Mouse (Mus musculus): ENCODE results near the gene Gm42421. TPM values are rescaled to one million over a fixed set of nuclear protein-coding genes. Genes with fewer than 3 reads are reported as not detected.

The Gm42421 gene
- polyA plus RNA-seq, 1 experiment from 2014 or later: 1.8 TPM

- no peaks in the 10 kb centered on the region for H3K9me3 ChIP-seq (replicated peaks; ENCODE audit: control insufficient read depth, low read length, poor library complexity, severe bottlenecking)
- no peak overlapping the region for H3K9ac ChIP-seq (ENCODE audit: low read depth, low read length)
- no peak overlapping the region for H3K4me3 ChIP-seq (ENCODE audit: low read depth, low read length)
- no peak for ATAC-seq
- H3K4me1 ChIP-seq (ENCODE audit: control insufficient read depth, insufficient read depth, low read length): 0 out of 2 replicates have a peak, but pooled peaks cover 2% of the 10 kb centered on the region
- 88% methylated on average over 6 of the region's 6 CpGs for WGBS
- H3K27me3 ChIP-seq (ENCODE audit: control insufficient read depth, insufficient read depth, low read depth, low read length): no peaks in the 10 kb centered on the region
- H3K4me2 ChIP-seq (ENCODE audit: low read length): no peak overlapping the region
- peaks cover 12% of the 10 kb centered on the region for H3K36me3 ChIP-seq (ENCODE audit: control insufficient read depth, insufficient read depth, low read length)
- H3K27ac ChIP-seq (ENCODE audit: low read length): no peak overlapping the region
Measured at GRCm38 (mm10) chr5:143931863-143932580, 4.0 kb downstream of the Gm42421 start.

GRCm38 (mm10) chr5:143932831-143933230 is 4.9 kb downstream of the Gm42421 start, which contains the start of gene Rsph10b:
Gene Rsph10b (plus strand): TSS chr5:143933035.
- Histone ChIP-seq H3K36me3 (ENCODE audit: control insufficient read depth, insufficient read depth, low read length) (peaks cover 12% of the 10 kb centered on the region), H3K4me3 (ENCODE audit: low read depth, low read length) (0 out of 2 replicates have a peak within 1 kb of the TSS, but pooled peaks have one; percentile 5), H3K27me3 (ENCODE audit: control insufficient read depth, insufficient read depth, low read depth, low read length) (no peaks in the 10 kb centered on the region), H3K4me2 (ENCODE audit: low read length) (peak within 1 kb of the TSS; percentile 31), H3K9ac (ENCODE audit: low read depth, low read length) (no peak within 1 kb of the TSS), H3K27ac (ENCODE audit: low read length) (no peak within 1 kb of the TSS), H3K4me1 (ENCODE audit: control insufficient read depth, insufficient read depth, low read length) (0 out of 2 replicates have a peak, but pooled peaks cover 2% of the 10 kb centered on the region), H3K9me3 (replicated peaks; ENCODE audit: control insufficient read depth, low read length, poor library complexity, severe bottlenecking) (no peaks in the 10 kb centered on the region)
- WGBS: 13% methylated on average over 8 of the region's 8 CpGs
- ATAC-seq: no peak

- Histone ChIP-seq H3K36me3 (ENCODE audit: control insufficient read depth, insufficient read depth, low read length) (peaks cover 8% of the 10 kb centered on the region), H3K4me2 (ENCODE audit: low read length) (no peak overlapping the region), H3K27me3 (ENCODE audit: control insufficient read depth, insufficient read depth, low read depth, low read length) (no peaks in the 10 kb centered on the region), H3K4me3 (ENCODE audit: low read depth, low read length) (no peak overlapping the region), H3K9ac (ENCODE audit: low read depth, low read length) (no peak overlapping the region), H3K4me1 (ENCODE audit: control insufficient read depth, insufficient read depth, low read length) (0 out of 2 replicates have a peak, but pooled peaks cover 2% of the 10 kb centered on the region), H3K27ac (ENCODE audit: low read length) (no peak overlapping the region), H3K9me3 (replicated peaks; ENCODE audit: control insufficient read depth, low read length, poor library complexity, severe bottlenecking) (no peaks in the 10 kb centered on the region)
- 77% methylated on average over 11 of the region's 11 CpGs for WGBS
- no peak for ATAC-seq
Measured at GRCm38 (mm10) chr5:143933414-143933813, 5.4 kb downstream of the Gm42421 start.

- Histone ChIP-seq H3K36me3 (ENCODE audit: control insufficient read depth, insufficient read depth, low read length) (peaks cover 6% of the 10 kb centered on the region), H3K4me1 (ENCODE audit: control insufficient read depth, insufficient read depth, low read length) (0 out of 2 replicates have a peak, but pooled peaks cover 2% of the 10 kb centered on the region)
Measured at GRCm38 (mm10) chr5:143933875-143934274, 5.9 kb downstream of the Gm42421 start.

GRCm38 (mm10) chr5:143936156-143936555 is 8.2 kb downstream of the Gm42421 start:
- no peak overlapping the region for H3K4me3 ChIP-seq (ENCODE audit: low read depth, low read length)
- ATAC-seq: no peak
- no peaks in the 10 kb centered on the region for H3K9me3 ChIP-seq (replicated peaks; ENCODE audit: control insufficient read depth, low read length, poor library complexity, severe bottlenecking)
- no peak overlapping the region for H3K4me2 ChIP-seq (ENCODE audit: low read length)
- no peaks in the 10 kb centered on the region for H3K36me3 ChIP-seq (ENCODE audit: control insufficient read depth, insufficient read depth, low read length)
- H3K27ac ChIP-seq (ENCODE audit: low read length): no peak overlapping the region
- WGBS: 88% methylated on average over 9 of the region's 9 CpGs
- H3K4me1 ChIP-seq (ENCODE audit: control insufficient read depth, insufficient read depth, low read length): 0 out of 2 replicates have a peak, but pooled peaks cover 2% of the 10 kb centered on the region
- H3K27me3 ChIP-seq (ENCODE audit: control insufficient read depth, insufficient read depth, low read depth, low read length): no peaks in the 10 kb centered on the region
- no peak overlapping the region for H3K9ac ChIP-seq (ENCODE audit: low read depth, low read length)

More at GRCm38 (mm10) chr5:143933875-143934274, 5.9 kb downstream of the Gm42421 start:
- H3K9ac ChIP-seq (ENCODE audit: low read depth, low read length): no peak overlapping the region
- no peak overlapping the region for H3K4me2 ChIP-seq (ENCODE audit: low read length)
- H3K9me3 ChIP-seq (replicated peaks; ENCODE audit: control insufficient read depth, low read length, poor library complexity, severe bottlenecking): no peaks in the 10 kb centered on the region
- no peaks in the 10 kb centered on the region for H3K27me3 ChIP-seq (ENCODE audit: control insufficient read depth, insufficient read depth, low read depth, low read length)
- WGBS: 88% methylated on average over 1 of the region's 1 CpGs
- no peak overlapping the region for H3K27ac ChIP-seq (ENCODE audit: low read length)
- H3K4me3 ChIP-seq (ENCODE audit: low read depth, low read length): no peak overlapping the region
- ATAC-seq: no peak

GRCm38 (mm10) chr5:143941588-143941987 is 13.6 kb downstream of the Gm42421 start:
- Histone ChIP-seq H3K4me2 (ENCODE audit: low read length) (no peak overlapping the region), H3K27ac (ENCODE audit: low read length) (no peak overlapping the region), H3K36me3 (ENCODE audit: control insufficient read depth, insufficient read depth, low read length) (no peaks in the 10 kb centered on the region), H3K9me3 (replicated peaks; ENCODE audit: control insufficient read depth, low read length, poor library complexity, severe bottlenecking) (0 out of 2 replicates have a peak, but pooled peaks cover 3% of the 10 kb centered on the region), H3K9ac (ENCODE audit: low read depth, low read length) (no peak overlapping the region), H3K4me3 (ENCODE audit: low read depth, low read length) (no peak overlapping the region), H3K4me1 (ENCODE audit: control insufficient read depth, insufficient read depth, low read length) (no peaks in the 10 kb centered on the region), H3K27me3 (ENCODE audit: control insufficient read depth, insufficient read depth, low read depth, low read length) (no peaks in the 10 kb centered on the region)
- WGBS: 23% methylated on average over 10 of the region's 10 CpGs
- no peak for ATAC-seq

- no peak overlapping the region for H3K4me2 ChIP-seq (ENCODE audit: low read length)
- H3K27ac ChIP-seq (ENCODE audit: low read length): no peak overlapping the region
- H3K9ac ChIP-seq (ENCODE audit: low read depth, low read length): no peak overlapping the region
- no peaks in the 10 kb centered on the region for H3K36me3 ChIP-seq (ENCODE audit: control insufficient read depth, insufficient read depth, low read length)
- H3K4me3 ChIP-seq (ENCODE audit: low read depth, low read length): no peak overlapping the region
- 0 out of 2 replicates have a peak, but pooled peaks cover 3% of the 10 kb centered on the region for H3K9me3 ChIP-seq (replicated peaks; ENCODE audit: control insufficient read depth, low read length, poor library complexity, severe bottlenecking)
- no peak for ATAC-seq
- H3K27me3 ChIP-seq (ENCODE audit: control insufficient read depth, insufficient read depth, low read depth, low read length): no peaks in the 10 kb centered on the region
- WGBS: 86% methylated on average over 14 of the region's 14 CpGs
- H3K4me1 ChIP-seq (ENCODE audit: control insufficient read depth, insufficient read depth, low read length): no peaks in the 10 kb centered on the region
Measured at GRCm38 (mm10) chr5:143943231-143944125, 15.5 kb downstream of the Gm42421 start.

GRCm38 (mm10) chr5:143948361-143948760 is 20.4 kb downstream of the Gm42421 start:
- Histone ChIP-seq H3K4me1 (ENCODE audit: control insufficient read depth, insufficient read depth, low read length) (no peaks in the 10 kb centered on the region), H3K4me3 (ENCODE audit: low read depth, low read length) (no peak overlapping the region), H3K4me2 (ENCODE audit: low read length) (no peak overlapping the region), H3K27me3 (ENCODE audit: control insufficient read depth, insufficient read depth, low read depth, low read length) (no peaks in the 10 kb centered on the region), H3K9me3 (replicated peaks; ENCODE audit: control insufficient read depth, low read length, poor library complexity, severe bottlenecking) (0 out of 2 replicates have a peak, but pooled peaks cover 3% of the 10 kb centered on the region), H3K9ac (ENCODE audit: low read depth, low read length) (no peak overlapping the region), H3K27ac (ENCODE audit: low read length) (no peak overlapping the region), H3K36me3 (ENCODE audit: control insufficient read depth, insufficient read depth, low read length) (no peaks in the 10 kb centered on the region)
- 93% methylated on average over 12 of the region's 12 CpGs for WGBS
- no peak for ATAC-seq
